Mouse (Mus musculus): ENCODE measurements around the gene Tgfb2.

Tgfb2 gene

GRCm38 (mm10) chr1:186705915-186706248 lies at the start of gene Tgfb2:
Gene Tgfb2, minus strand, starts transcription at chr1:186705989.
- no peak for DNase-seq

DNA sequence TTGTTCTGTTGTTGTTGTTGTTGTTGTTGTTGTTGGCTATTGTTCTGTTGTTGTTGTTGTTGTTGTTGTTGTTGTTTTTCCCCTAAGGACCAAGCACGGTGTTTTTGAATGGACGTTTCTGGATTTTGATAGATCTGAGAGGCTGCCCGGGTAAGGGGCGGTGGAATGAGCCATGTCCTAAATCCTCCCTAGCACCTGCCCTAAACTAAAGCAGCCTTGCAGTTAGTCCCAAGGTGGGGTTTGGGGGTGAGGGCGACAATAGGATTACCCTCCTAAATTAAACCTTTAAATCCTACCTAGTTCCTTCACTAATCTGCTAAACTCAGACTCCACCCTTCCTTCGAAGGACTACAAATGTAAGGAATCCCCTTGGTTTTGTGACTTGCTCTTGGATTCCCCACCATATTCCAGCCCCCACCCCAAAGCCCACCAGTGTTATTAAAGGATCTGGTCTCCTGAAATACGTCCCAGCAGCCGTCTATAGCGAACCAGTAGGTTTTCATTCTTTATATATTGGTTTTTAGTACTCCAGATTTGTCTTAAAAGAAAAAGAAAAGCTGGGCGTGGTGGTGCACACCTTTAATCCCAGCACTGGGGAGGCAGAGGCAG lies 44.0 kb upstream of the Tgfb2 start:
- no peak for DNase-seq

GRCm38 (mm10) chr1:186748724-186749653 lies 43.2 kb upstream of the Tgfb2 start, which contains the start of gene Rrp15:
Gene Rrp15, minus strand, starts transcription at chr1:186749358.
- DNase-seq, result peak; percentile 69

GRCm38 (mm10) chr1:186739828-186740227 lies 34.0 kb upstream of the Tgfb2 start:
- no peak for DNase-seq

DNA sequence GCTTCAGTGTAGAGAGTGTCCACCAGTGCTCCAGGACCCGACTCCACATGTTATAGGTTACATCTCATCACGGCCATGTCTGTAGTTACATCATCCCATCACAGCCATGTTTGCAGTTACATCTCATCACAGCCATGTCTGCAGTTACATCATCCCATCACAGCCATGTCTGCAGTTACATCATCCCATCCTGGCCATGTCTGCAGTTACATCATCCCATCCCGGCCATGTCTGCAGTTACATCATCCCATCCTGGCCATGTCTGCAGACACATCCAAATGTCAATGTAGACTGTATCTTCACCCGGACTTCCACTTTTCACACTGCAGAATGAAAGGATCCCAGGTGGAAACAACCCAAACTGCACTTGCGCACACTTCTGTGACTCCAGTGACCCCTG lies 29.7 kb upstream of the Tgfb2 start:
- DNase-seq, result no peak

DNA sequence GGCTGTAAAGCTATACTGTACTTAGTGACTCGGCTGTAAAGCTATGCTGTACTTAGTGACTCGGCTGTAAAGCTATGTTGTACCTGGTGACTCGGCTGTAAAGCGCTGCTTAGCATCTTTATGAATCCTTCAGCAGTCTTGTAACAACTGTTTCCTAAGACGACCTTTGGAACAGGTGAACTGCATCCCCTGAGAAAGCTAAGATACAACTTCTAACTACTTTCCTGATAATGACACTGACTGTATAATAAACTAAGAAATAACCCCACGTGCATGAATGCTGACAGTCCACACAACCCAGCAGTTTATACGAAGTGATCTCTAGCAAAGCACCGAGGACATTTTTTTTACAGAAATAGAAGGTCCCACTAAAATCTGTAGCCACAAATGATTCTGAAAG lies 27.3 kb upstream of the Tgfb2 start:
- no peak for DNase-seq

GRCm38 (mm10) chr1:186728778-186729177 lies 23.0 kb upstream of the Tgfb2 start:
- no peak for DNase-seq

GRCm38 (mm10) chr1:186726117-186726516 lies 20.3 kb upstream of the Tgfb2 start:
- DNase-seq, result peak; percentile 55

DNA sequence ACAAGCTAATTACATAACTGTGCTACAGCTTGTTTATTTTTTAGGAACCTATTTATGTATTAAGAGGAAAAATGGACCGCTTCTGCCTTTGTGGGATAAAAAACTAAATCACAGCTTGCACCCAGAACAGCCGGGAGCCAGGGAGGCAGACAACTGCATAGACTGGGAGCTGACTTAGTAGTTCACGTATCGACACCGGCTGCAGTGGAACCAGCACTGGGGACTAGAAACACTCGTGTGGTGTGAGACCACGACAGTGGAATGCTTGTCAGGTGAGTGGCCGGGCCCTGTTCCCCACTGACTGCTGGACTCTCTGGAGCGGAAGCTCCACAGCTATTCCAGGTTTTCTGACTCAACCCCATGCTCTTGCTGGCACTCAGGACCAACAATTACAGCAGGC lies 16.5 kb upstream of the Tgfb2 start:
- no peak for DNase-seq

DNA sequence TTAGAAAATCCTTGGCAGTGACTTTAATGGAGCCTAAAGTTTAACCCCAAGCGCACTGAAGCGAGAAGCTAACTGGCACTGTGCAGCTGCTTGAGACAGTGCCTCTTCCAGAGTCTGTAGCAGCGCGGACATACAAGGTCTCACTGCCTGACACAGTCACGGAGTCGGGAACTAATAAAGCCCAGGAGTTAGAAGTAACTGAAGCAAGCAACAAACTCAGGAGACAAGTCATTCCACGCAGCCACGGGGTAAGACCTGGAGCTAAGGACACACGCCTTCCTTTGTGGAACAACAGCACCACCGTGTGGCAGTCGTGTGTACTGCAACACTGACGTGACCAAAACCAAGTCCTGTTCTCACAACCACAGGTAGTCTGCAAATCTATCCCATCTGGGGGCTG lies 16.1 kb upstream of the Tgfb2 start:
- DNase-seq, result peak; percentile 67

DNA sequence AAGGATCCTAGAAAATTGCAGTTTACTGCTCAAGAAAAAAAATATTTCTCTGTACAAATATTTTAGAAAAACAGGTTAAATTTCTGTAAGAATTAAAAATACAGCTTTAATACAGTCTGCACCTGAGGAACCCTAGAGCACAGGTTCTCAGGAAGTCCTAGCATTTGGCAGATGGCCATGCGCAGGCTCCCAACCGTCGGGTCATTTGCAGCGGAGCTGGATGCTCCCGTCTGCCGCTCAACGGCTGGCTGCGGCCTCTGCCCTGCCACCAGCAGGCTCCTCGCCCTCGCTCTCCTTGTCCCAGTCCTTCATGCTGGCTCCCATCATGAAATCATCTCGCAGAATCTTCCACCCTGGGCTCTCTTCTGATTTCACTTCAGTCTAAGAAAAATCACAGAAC lies 15.4 kb upstream of the Tgfb2 start:
- no peak for DNase-seq

GRCm38 (mm10) chr1:186719708-186720107 lies 13.9 kb upstream of the Tgfb2 start:
- no peak for DNase-seq

DNA sequence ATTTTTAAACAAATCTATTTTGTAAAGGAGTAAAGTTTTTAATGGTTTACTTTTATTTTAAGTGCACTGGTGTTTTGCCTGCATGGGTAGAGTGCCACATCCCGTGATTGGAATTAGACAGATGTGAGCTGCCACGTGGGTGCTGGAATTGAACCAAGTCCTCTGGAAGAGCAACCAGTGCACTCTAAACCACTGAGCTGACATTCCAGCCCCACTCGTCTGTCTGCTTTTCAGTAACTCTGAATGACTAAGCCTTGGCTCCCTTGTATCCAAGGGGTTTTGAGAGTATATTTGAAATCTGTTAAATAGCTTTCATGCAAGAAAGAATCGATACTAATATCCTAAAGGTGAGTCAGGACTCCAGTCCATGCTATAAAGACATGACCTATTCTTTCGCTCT lies 13.1 kb upstream of the Tgfb2 start:
- DNase-seq, result peak; percentile 46

DNA sequence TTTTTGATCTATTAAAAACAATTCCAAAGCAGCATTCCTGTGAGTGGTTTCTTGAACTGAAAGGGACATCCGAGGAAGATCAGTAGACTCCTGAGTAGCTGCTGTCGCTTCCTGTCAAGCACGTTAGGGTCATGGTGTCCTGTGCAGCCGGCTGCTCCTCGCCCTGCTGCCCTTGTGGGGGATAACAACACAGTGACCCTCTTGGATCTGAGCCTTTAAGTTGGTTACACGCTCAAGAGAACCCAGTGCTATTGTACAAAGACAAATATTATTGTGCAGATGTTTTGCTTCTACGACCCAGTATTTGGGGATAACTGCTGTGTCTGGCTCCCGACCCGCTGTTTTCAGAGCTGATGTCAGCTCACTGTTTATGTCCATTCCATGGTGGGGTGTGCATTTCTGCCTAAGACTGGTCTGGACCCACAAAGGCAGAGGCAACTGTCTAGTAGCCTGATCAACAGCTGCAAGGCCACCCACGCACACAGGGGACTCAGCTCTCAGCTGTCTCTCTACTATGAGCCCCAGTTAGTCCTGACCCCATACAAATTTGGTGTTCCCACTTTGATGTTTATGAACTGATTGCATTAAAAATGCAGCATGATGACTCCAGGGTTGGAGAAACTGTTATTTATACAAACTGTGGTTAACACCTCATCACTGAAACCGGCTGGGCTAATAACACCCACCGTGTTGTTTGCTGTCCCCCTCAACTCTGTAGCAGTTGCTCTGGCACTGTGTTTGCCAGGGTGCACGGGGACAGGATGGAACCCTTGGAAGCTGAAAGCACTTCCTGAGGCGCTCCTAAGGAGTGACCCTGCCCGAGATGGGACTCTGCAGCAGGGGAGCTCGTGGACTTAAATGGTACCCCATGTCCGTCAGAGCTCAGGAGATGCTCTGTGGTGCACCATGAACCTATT lies 9.4 kb upstream of the Tgfb2 start:
- DNase-seq, result no peak

- DNase-seq, result no peak
Observed at GRCm38 (mm10) chr1:186714215-186714614, 8.4 kb upstream of the Tgfb2 start.

- no peak for DNase-seq
Observed at GRCm38 (mm10) chr1:186712802-186713471, 7.1 kb upstream of the Tgfb2 start.

DNA sequence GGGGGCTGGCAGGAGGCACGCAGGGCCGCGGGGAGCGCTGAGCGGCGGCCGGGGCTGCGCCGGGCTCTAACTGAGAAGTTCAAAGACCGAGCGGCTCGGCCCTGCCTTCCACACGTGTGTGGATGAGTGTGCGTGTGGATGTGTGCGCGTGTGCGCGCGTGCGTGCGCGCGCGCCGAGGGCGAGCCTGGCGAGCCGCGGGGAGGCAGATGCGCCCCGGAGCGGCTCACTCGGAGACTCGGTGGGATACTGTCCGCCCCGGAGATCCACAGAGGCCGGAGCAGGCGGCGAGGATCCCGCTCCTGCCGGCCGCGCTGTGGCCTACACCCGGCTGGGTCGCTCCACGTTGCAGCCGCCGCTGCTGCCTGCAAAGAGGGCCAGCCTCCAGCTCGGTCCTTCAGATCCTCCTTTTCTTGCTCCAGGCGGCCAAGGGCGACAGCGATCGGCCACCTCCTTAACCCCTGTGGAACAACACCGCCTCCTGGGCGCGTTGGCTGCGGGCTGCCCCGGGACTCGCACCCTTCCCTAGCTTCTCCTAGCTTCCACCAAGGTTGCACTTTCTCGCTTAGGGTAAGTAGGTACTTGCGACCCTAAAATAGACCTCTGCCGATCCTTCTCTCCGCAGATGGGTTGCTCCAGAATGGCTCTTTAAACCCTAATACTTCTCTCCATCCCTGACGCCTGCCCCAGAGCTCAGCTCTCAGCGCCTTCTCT lies 430 bp downstream of the Tgfb2 start:
- DNase-seq, result no peak

DNA sequence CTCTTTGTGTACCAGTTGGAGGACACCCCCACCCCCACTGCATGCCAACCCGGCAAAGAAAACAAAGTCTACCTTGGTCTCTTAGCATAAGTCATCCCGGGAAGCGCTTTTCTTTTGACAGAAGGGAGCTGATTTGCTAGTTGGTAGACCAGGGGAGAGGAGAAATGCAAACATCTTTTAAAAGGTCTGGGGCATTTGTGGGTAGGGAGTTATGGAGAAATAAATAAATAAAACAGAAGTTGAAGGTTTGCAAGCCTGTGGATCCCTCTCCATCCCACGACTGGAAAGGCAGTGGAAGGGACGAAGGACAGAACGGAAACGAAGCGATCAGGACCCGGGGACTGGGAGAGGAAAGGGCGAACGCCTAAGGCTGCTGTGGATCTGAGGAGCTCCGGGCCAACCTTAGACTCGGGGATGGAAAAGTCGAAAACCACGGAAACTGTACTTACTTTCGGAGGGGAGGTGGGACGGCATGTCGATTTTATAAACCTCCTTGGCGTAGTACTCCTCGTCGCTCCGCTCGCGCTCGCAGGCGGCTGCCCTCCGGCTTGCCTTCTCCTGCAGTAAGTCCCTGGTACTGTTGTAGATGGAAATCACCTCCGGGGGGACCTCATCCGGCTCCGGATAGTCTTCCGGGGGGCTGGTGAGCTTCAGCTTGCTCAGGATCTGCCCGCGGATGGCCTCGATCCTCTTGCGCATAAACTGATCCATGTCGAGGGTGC lies 1.6 kb downstream of the Tgfb2 start:
- DNase-seq, result no peak

DNA sequence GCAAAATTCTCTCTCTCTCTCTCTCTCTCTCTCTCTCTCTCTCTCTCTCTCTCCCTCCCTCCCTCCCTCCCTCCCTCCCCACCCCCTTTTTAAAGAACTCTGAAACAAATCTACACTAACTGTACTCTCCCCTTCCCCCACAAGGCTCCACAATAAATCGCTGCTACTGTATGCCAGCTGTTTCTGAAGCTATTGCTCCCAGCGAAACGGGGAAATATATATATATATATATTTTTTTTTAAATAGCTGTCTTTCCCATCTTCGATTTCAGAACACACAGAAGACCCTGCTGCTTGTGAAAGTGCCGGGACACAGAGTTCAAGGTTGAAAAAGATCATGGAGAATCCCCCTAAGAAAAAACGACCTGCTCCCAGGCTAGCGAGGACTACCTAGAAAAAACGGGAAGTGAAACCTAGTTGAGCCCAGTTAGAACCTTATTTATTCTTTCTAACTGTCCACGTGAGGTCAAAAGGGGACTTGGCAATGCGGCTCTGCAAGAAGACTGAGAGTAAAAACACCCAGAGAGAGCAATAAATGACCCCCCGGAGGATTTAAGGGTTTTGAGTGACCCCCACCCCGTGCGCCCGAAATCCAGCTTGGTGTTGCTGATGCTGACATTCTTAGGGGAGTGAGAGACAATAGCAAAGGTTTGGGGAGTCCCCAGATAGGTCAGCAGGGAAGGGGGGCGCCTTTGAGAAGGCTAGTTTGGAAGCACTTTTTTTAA lies 2.4 kb downstream of the Tgfb2 start:
- DNase-seq, result no peak

DNA sequence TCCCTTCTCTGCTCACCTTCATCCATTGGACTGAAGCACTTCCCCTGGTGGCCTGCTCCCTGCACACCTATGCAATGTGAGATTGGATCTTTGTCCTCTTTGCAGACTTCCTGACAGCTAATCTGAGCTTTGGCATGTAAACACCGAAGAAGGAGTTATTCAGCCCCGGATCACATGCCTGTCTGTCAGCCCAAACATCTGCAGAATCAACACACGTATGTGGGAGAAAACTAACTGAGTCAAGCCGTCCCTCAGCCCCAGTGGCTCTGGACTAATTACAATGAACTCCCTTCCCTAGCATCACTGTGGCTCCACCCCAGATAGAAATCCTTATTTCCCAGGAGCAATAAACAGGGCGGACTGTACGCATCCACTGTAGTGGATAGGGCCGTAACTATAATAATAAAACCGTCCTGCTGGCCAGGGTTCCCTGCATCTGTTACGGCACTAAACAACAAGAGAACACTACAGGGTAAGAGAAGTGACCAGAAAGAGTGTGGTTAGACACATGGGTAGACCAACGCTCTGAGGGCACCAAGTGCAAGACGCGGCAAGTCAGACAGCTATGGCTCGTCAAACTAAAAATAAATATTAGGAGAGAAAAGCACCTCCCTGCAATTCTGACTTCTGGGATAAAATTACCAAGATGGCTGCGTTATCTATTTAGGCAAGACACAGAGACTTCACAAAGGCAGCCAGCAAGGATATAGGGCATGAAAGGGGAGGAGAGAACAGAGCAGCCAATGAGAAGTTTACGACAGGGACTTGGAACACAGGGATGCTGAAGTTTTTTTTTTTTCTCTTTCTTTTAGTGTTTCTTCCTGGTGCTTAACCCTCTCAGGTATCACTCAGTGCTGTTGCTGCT lies 3.2 kb downstream of the Tgfb2 start:
- DNase-seq, result no peak
